Mouse (Mus musculus) cerebellum, adult 11 months (tissue): Measurements from ENCODE around the gene Fyn.

Experiments
- DNase-seq: peaks from one replicate; pipeline ENCODE4 v3.0.0; 2022

Gene Fyn

DNA sequence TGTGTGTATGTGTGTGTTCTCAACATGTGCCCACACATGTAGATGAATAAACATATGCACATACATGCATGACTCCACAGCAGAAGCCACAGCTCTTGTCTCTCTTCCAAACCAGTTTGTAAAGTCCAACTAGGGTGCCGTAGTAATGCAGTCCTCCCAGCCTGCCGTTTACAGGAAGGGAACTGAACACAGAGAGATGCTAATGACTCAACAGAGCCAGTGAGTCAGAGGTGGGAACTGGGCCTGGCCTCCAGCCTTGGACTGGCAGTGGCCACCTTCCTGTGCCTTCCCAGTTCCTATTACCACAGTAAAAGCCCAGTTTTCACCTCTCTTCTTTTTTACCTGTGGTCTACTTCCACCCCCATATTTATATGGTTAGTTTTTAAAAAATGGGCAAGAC lies 46.9 kb downstream of the Fyn start:
- no peak for DNase-seq

DNA sequence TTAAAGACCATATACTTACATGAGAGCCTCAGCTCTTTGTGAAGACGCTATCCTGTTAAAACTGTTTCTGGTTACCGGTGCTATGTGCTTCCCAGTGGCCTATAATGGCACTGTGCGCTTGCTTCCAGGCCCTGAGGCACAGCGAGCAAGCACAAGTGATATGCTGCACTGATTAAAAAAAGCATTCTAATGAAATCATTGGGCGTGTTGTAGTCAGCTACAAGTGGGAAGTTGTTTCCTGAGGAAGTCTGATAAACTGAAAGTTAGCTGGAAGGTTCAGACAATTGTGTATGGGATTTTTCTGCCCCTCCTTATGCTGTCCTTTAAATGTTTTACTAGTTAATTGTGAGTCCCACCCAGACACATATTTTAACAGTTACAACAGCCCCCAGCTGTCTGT lies 49.0 kb downstream of the Fyn start:
- DNase-seq, result no peak

DNA sequence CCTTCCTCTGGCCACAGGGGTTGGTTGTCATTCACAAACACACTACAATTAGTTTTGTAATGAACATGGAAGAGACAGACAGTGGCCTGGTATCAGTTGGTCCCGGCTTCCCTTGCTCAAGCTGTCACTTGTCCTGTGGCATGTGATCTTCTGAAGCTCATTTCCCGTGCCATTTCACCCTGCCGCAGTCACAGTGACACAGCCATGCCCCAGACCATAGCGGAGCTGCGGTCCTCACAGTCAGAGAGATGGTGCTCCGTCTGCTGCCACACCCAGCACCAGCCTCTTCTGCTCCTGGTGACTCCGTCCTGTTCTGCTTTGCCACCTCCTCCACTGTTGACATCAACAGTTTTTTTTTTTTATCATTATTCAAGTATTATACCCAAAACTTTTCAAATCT lies 49.7 kb downstream of the Fyn start:
- no peak for DNase-seq

DNA sequence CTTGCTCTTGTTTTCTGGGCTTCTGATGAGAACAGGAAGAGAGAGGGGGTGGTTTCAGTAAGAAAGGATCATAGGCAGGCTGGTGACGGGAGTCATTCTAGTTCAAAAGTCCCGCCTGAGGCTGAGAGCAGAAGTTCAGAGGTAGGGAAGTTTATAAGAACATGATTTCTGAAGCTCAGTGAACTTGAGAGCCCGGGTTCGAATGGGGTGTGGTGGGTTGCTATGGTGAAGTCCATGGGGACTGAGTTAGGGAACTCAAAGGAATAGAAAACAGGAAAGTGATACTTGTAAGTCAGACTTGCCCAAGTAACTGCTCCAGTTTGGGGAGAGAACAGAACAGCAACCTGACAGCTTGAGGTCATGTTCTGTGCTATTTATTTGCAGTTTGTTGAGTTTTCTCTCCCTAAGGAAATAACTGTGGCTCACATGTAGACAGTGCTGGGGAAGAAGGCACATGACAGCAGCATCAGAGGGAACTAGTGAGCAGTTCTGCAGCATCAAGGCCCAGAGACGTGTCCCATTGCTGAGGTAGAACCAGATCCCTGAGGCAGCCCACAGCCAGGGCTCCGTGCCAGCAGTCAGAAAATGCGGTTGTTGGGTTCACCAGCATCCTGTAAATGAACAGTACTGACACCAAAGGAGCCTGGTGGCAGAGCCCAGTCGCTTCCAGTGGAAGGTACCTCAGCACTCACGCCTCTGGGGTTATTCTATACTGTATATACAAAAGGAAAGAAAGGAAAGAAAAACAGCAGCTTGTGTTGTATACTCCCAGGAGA lies 52.4 kb downstream of the Fyn start:
- peak; percentile 50 for DNase-seq

- DNase-seq, result no peak
Observed at GRCm38 (mm10) chr10:39421772-39422171, 53.1 kb downstream of the Fyn start.

- DNase-seq, result peak; percentile 32
Observed at GRCm38 (mm10) chr10:39424643-39425042, 56.0 kb downstream of the Fyn start.

DNA sequence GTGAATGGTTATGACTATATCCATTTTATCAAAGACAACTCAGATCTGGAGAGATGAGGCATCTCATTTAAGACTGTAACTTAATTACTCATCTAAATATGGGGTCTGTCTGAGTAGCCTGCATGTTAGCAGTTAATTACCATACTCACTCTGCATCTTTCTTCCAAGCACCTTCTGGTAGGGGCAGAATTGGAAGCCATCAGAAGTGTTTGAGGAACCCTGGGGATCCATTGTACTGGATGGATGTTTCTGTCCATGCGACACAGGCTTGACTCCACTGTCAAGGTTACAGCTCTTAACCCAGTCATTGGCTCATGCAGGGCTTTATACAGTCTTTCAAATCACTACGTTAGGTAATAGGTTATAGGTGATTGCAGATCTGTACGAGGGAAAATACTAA lies 57.4 kb downstream of the Fyn start:
- no peak for DNase-seq

DNA sequence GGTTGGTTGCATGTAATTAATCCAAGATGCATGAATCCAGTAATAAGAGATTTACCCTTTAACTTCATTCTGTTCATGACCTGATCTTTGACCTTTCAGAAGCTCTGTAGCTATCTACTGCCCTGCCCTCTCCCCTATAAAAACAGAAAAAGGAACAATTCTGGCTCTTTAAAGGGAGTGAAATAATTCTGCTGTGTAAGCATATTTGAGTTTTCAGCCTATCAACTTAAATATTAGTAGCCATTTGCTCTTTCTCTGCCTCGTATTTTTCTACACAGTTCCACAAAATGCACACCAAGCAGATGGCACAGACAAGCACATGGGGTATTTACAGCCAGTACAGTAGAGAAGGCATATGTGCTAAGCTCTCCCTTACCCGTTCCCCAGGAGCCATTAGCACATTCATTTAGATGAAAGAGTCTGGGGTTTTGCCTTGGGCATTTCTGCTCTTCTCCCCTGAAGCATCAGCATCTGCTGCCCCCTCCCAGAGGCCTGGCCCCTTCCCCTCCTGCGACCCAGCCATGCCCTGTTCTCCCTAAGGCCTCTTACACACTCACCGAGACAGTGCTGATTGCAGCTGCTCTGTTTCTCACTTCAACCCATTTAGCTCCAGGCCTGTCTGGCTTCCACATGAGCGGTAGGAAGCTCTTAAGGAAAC lies 58.3 kb downstream of the Fyn start:
- no peak for DNase-seq

- DNase-seq, result no peak
Observed at GRCm38 (mm10) chr10:39429661-39430060, 61.0 kb downstream of the Fyn start.

DNA sequence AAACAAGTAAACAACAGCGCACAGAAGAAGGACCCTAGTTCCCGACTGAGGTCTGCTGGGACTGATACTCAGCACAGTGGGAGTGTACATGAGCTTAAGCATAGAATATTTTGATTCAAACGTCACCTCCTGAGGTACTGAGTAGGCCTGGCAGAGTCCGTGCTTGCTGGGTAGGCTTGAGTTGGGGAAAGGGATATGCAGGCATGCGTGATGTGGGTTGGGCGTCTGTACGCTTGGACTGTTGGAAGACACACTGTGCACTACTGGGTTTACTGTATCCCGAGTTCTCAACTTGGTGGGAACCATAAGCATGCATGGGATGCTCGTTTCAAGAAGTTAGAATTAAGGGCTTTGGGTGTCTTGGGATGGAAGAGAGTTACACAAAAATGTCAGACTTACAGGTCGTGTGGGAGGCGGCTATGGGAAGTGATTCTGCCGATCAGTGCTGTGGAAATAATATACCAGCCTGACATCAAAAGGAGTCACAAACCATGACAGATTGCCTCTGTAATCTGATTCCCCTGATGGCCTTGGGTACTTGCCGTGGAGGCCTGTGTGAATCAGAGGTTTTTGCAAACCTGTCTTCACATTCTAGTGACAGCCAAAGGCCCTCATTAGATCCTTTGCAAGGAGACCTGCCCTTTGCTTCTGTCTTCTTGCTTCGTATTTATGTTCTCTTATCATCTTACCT lies 61.6 kb downstream of the Fyn start:
- no peak for DNase-seq

- DNase-seq, result no peak
Observed at GRCm38 (mm10) chr10:39431265-39431664, 62.6 kb downstream of the Fyn start.

- DNase-seq, result no peak
Observed at GRCm38 (mm10) chr10:39432648-39433568, 64.3 kb downstream of the Fyn start.

DNA sequence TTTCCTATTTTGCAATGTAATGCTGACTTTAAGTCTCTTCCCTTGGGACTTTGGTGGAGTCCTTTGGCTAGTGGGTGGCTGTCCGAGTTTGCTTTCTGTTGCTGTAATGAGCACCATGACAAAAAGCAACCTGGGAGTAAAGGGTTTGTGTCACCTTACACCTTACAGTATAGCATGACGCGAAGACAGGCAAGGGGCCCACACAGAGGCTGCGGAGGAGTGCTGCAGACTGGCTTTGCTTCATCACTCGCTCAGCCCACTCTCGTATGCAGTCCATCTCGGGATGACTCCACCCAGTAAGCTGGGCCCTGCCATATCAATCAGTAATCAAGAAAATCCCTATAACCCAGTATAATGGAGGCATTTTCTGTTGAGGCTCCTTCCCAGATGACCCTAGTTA lies 65.2 kb downstream of the Fyn start:
- DNase-seq, result no peak

GRCm38 (mm10) chr10:39434758-39435448 lies 66.2 kb downstream of the Fyn start:
- no peak for DNase-seq

- no peak for DNase-seq
Observed at GRCm38 (mm10) chr10:39438905-39439304, 70.2 kb downstream of the Fyn start.

GRCm38 (mm10) chr10:39440506-39440905 lies 71.9 kb downstream of the Fyn start:
- DNase-seq, result peak; percentile 40

GRCm38 (mm10) chr10:39441636-39442035 lies 73.0 kb downstream of the Fyn start:
- DNase-seq, result no peak

- no peak for DNase-seq
Observed at GRCm38 (mm10) chr10:39443122-39443521, 74.5 kb downstream of the Fyn start.

GRCm38 (mm10) chr10:39443947-39444346 lies 75.3 kb downstream of the Fyn start:
- no peak for DNase-seq

DNA sequence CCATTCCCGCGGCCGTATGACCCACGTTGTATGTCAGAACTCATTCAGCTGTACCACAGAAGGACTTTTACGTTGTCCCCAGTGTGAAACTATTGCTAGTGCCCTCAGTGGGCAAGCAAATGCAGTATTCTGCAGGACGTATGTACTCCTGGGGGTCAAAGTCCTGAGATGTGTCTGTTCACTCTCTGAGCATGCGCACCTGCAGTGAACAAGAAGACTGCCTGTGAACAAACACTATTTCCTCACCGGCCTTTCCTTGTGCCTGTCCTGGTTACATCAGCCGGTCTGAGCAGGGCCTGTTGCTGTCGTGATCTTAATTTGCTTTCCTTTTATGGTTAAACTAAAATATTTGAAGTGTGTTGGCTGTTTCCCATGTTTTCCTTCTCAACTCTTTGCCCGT lies 77.2 kb downstream of the Fyn start:
- DNase-seq, result no peak

- no peak for DNase-seq
Observed at GRCm38 (mm10) chr10:39446706-39447105, 78.1 kb downstream of the Fyn start.

GRCm38 (mm10) chr10:39449179-39449578 lies 80.5 kb downstream of the Fyn start:
- DNase-seq, result no peak
